Comparison of ENCODE assay signal across 7 mouse cellular contexts in the genomic region with DNA sequence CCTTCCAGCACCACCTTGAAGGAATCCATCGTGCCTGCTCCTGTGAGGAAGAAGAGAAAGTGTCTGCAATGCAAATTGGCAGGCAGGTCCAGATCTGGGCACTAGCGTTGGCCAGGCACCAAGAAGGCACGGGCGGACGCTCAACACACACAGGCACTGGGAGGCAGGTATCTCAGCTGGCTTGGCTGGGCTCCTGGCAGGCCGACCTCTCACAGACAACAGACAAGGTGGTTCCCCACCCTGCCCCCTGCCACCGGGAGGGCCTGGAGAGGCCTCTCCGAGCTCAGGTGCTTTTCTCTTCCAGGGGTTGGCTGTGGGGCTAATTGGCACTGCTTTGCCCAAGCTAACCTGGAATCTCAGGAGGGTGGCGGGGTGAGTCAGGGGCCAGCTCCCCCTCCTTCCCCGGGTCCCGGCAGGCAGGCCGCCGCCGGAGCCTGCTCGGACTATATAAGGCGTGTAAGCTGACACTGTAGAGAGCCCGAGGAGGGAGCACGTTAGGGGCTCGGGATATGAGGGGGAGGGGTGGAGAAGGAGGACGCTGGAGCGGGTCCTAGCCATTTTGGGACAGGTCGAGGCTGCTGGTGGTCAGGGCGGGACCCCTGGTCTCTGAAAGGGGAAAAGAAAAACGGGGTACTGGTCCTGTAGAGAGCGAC. TPM values are rescaled to one million over a fixed set of nuclear protein-coding genes. Genes with fewer than 3 reads are reported as not detected.
DNase-seq lines count a peak whose midpoint lies in the region; ATAC-seq lines count a peak whose summit lies in the region.

No protein-coding gene starts in this region.

- no peaks in the 10 kb centered on the region for H3K9me3 ChIP-seq in embryonic facial prominence, embryonic 14.5 days (ENCODE audit: control insufficient read depth, low read length)
- H3K9me3 ChIP-seq in heart, embryonic 16.5 days (replicated peaks; ENCODE audit: control insufficient read depth, low read length), result no peaks in the 10 kb centered on the region
- no peaks in the 10 kb centered on the region for H3K9me3 ChIP-seq in midbrain, embryonic 11.5 days (ENCODE audit: control insufficient read depth, low read length)

- H3K4me2 ChIP-seq in embryonic facial prominence, embryonic 14.5 days (ENCODE audit: low read depth, low read length), result peak overlapping the region; percentile 80
- peak overlapping the region; percentile 84 for H3K4me2 ChIP-seq in heart, embryonic 16.5 days (ENCODE audit: low read depth, low read length)
- peak overlapping the region; percentile 86 for H3K4me2 ChIP-seq in midbrain, embryonic 11.5 days

- H3K4me3 ChIP-seq in embryonic facial prominence, embryonic 14.5 days (ENCODE audit: low read depth, low read length), result peak overlapping the region; percentile 76
- H3K4me3 ChIP-seq in heart, embryonic 16.5 days (ENCODE audit: low read length), result peak overlapping the region; percentile 82
- peak overlapping the region; percentile 78 for H3K4me3 ChIP-seq in midbrain, embryonic 11.5 days (ENCODE audit: low read depth, low read length)

- peaks cover 30% of the 10 kb centered on the region for H3K36me3 ChIP-seq in embryonic facial prominence, embryonic 14.5 days (ENCODE audit: control insufficient read depth, insufficient read depth, low read length)
- H3K36me3 ChIP-seq in heart, embryonic 16.5 days (ENCODE audit: control insufficient read depth, insufficient read depth), result peaks cover 21% of the 10 kb centered on the region
- peaks cover 4% of the 10 kb centered on the region; the same call in 1 of the 2 replicates for H3K36me3 ChIP-seq in midbrain, embryonic 11.5 days (ENCODE audit: control insufficient read depth, insufficient read depth, low read length)

- ATAC-seq in embryonic facial prominence, embryonic 14.5 days (ENCODE audit: low read depth), result peak; percentile 62
- ATAC-seq in heart, embryonic 16.5 days (replicated peaks; ENCODE audit: extremely low read depth, insufficient read depth, low FRiP score), result peak; percentile 56
- peak; percentile 57 for ATAC-seq in midbrain, embryonic 11.5 days (ENCODE audit: low FRiP score)

- DNase-seq in ES-CJ7 (ENCODE audit: low read depth, low spot score), result peak; percentile 61
- peak; percentile 66 for DNase-seq in adrenal gland, postnatal 14 days
- DNase-seq in embryonic facial prominence, embryonic 14.5 days (ENCODE audit: low spot score), result peak; percentile 90
- peak; percentile 67 to 79 for DNase-seq in kidney, postnatal 36 days
- DNase-seq in midbrain, embryonic 11.5 days (ENCODE audit: low spot score, missing footprints), result peak; percentile 92
- peak; percentile 40 for DNase-seq in urinary bladder, postnatal 25 days (ENCODE audit: low spot score)

- H3K27me3 ChIP-seq in embryonic facial prominence, embryonic 14.5 days (replicated peaks; ENCODE audit: control insufficient read depth, insufficient read depth, low read length), result no peaks in the 10 kb centered on the region
- H3K27me3 ChIP-seq in heart, embryonic 16.5 days (ENCODE audit: control insufficient read depth, insufficient read depth, low read length), result peaks cover 12% of the 10 kb centered on the region
- H3K27me3 ChIP-seq in midbrain, embryonic 11.5 days (ENCODE audit: control insufficient read depth, insufficient read depth, low read length), result no peaks in the 10 kb centered on the region

- WGBS in embryonic facial prominence, embryonic 14.5 days, result 1% methylated on average over 17 of the region's 25 CpGs
- WGBS in heart, embryonic 16.5 days, result 2% methylated on average over 25 of the region's 25 CpGs
- 5% methylated on average over 24 of the region's 25 CpGs for WGBS in midbrain, embryonic 11.5 days

- peaks cover 23% of the 10 kb centered on the region for H3K4me1 ChIP-seq in embryonic facial prominence, embryonic 14.5 days (ENCODE audit: control insufficient read depth, insufficient read depth, low read length)
- H3K4me1 ChIP-seq in heart, embryonic 16.5 days (ENCODE audit: control insufficient read depth, insufficient read depth, low read length), result peaks cover 34% of the 10 kb centered on the region
- peaks cover 27% of the 10 kb centered on the region for H3K4me1 ChIP-seq in midbrain, embryonic 11.5 days (ENCODE audit: control insufficient read depth, insufficient read depth, low read length)

- peak overlapping the region; percentile 78 for H3K9ac ChIP-seq in embryonic facial prominence, embryonic 14.5 days (ENCODE audit: low read depth, low read length)
- H3K9ac ChIP-seq in heart, embryonic 16.5 days (ENCODE audit: low read length), result peak overlapping the region; percentile 90
- peak overlapping the region; percentile 80 for H3K9ac ChIP-seq in midbrain, embryonic 11.5 days (ENCODE audit: low read length)

- peak overlapping the region; percentile 85 for H3K27ac ChIP-seq in embryonic facial prominence, embryonic 14.5 days (replicated peaks; ENCODE audit: low read depth, low read length)
- H3K27ac ChIP-seq in heart, embryonic 16.5 days (ENCODE audit: low read length), result peak overlapping the region; percentile 94
- H3K27ac ChIP-seq in midbrain, embryonic 11.5 days (ENCODE audit: low read depth, low read length), result no peak overlapping the region

RNA-seq across cellular contexts. Expression of a gene that starts 1.0 kb away (rescaled TPM):
- total RNA-seq in adrenal gland, postnatal 14 days (2021), result 23.8 and 26.7 TPM in 2 replicates
- 194 and 204 TPM in 2 replicates for polyA plus RNA-seq in embryonic facial prominence, embryonic 14.5 days (2014; fragmentation: Nextera tagmentation; extraction: Ambion mirVana)
- polyA plus RNA-seq in heart, embryonic 16.5 days (2015; fragmentation: Nextera tagmentation; extraction: Ambion mirVana), result 229 and 248 TPM in 2 replicates
- 129 and 140 TPM in 2 replicates for polyA plus RNA-seq in midbrain, embryonic 11.5 days (2014; fragmentation: Nextera tagmentation; extraction: Ambion mirVana)

RNA-seq across cellular contexts. Expression of a gene that starts 16.6 kb away (rescaled TPM):
- total RNA-seq in adrenal gland, postnatal 14 days (2021), result 3.4 and 11.6 TPM in 2 replicates
- polyA plus RNA-seq in embryonic facial prominence, embryonic 14.5 days (2014; fragmentation: Nextera tagmentation; extraction: Ambion mirVana), result 2.5 and 3.8 TPM in 2 replicates
- 1.9 and 2.2 TPM in 2 replicates for polyA plus RNA-seq in heart, embryonic 16.5 days (2015; fragmentation: Nextera tagmentation; extraction: Ambion mirVana)
- 1.9 TPM in 2 replicates for polyA plus RNA-seq in midbrain, embryonic 11.5 days (2014; fragmentation: Nextera tagmentation; extraction: Ambion mirVana)

RNA-seq across cellular contexts. Expression of a gene that starts 24.0 kb away (rescaled TPM):
- 38.4 and 46.0 TPM in 2 replicates for total RNA-seq in adrenal gland, postnatal 14 days (2021)
- 56.6 and 69.5 TPM in 2 replicates for polyA plus RNA-seq in embryonic facial prominence, embryonic 14.5 days (2014; fragmentation: Nextera tagmentation; extraction: Ambion mirVana)
- 31.9 and 32.1 TPM in 2 replicates for polyA plus RNA-seq in heart, embryonic 16.5 days (2015; fragmentation: Nextera tagmentation; extraction: Ambion mirVana)
- 66.7 and 73.8 TPM in 2 replicates for polyA plus RNA-seq in midbrain, embryonic 11.5 days (2014; fragmentation: Nextera tagmentation; extraction: Ambion mirVana)

RNA-seq across cellular contexts. Expression of a gene that starts 24.6 kb away (rescaled TPM):
- 24.0 and 24.9 TPM in 2 replicates for total RNA-seq in adrenal gland, postnatal 14 days (2021)
- 141 and 167 TPM in 2 replicates for polyA plus RNA-seq in embryonic facial prominence, embryonic 14.5 days (2014; fragmentation: Nextera tagmentation; extraction: Ambion mirVana)
- 59.4 and 62.5 TPM in 2 replicates for polyA plus RNA-seq in heart, embryonic 16.5 days (2015; fragmentation: Nextera tagmentation; extraction: Ambion mirVana)
- polyA plus RNA-seq in midbrain, embryonic 11.5 days (2014; fragmentation: Nextera tagmentation; extraction: Ambion mirVana), result 292 and 294 TPM in 2 replicates

RNA-seq across cellular contexts. Expression of a gene that starts 48.4 kb away (rescaled TPM):
- total RNA-seq in adrenal gland, postnatal 14 days (2021), result 3.1 and 6.0 TPM in 2 replicates
- polyA plus RNA-seq in embryonic facial prominence, embryonic 14.5 days (2014; fragmentation: Nextera tagmentation; extraction: Ambion mirVana), result 1.9 and 2.7 TPM in 2 replicates
- polyA plus RNA-seq in heart, embryonic 16.5 days (2015; fragmentation: Nextera tagmentation; extraction: Ambion mirVana), result 0.25 and 0.28 TPM in 2 replicates
- polyA plus RNA-seq in midbrain, embryonic 11.5 days (2014; fragmentation: Nextera tagmentation; extraction: Ambion mirVana), result 2.8 and 3.0 TPM in 2 replicates

Comparison
In these comparisons a context has a peak if more than half of its experiments do, and no peak if none do; other contexts are left out.
1. DNase-seq: peak in every context shown above with its lines; median percentile 92 in midbrain, embryonic 11.5 days; 90 in embryonic facial prominence, embryonic 14.5 days; 73 in kidney, postnatal 36 days; 66 in adrenal gland, postnatal 14 days; 61 in ES-CJ7; 40 in urinary bladder, postnatal 25 days.